Mouse (Mus musculus) ES-E14 (cell line): ENCODE data around the gene Plxna1.

Experiments
- CHD2 ChIP-seq: IDR thresholded peaks from 2 replicates; pipeline ENCODE4 v1.6.1; 2014; ENCODE audit warnings: mild to moderate bottlenecking, low read depth, low read length, inconsistent platforms
- HCFC1 ChIP-seq: IDR thresholded peaks from 2 replicates; pipeline ENCODE4 v1.6.1; 2012; ENCODE audit warnings: low read length, inconsistent platforms, borderline replicate concordance; ENCODE audit not compliant: insufficient read depth
- MAFK ChIP-seq: IDR thresholded peaks from 2 replicates; pipeline ENCODE4 v1.6.1; 2014; ENCODE audit warnings: mild to moderate bottlenecking, low read depth, low read length, inconsistent platforms; ENCODE audit not compliant: insufficient read depth
- ZC3H11A ChIP-seq: IDR thresholded peaks from 2 replicates; pipeline ENCODE4 v1.6.1; 2012; ENCODE audit warnings: low read depth, mild to moderate bottlenecking, inconsistent platforms, low read length, borderline replicate concordance
- ZNF384 ChIP-seq: IDR thresholded peaks from 2 replicates; pipeline ENCODE4 v1.6.1; 2012; ENCODE audit warnings: low read depth, low read length, inconsistent platforms

- TF ChIP-seq ZC3H11A (no peak), HCFC1 (no peak), CHD2 (no peak), MAFK (no peak), ZNF384 (no peak)
Measured at GRCm38 (mm10) chr6:89360709-89361417, 1.6 kb downstream of the Plxna1 start.
